Mouse (Mus musculus): ENCODE results near the gene Adamtsl5.

The Adamtsl5 gene

DNA sequence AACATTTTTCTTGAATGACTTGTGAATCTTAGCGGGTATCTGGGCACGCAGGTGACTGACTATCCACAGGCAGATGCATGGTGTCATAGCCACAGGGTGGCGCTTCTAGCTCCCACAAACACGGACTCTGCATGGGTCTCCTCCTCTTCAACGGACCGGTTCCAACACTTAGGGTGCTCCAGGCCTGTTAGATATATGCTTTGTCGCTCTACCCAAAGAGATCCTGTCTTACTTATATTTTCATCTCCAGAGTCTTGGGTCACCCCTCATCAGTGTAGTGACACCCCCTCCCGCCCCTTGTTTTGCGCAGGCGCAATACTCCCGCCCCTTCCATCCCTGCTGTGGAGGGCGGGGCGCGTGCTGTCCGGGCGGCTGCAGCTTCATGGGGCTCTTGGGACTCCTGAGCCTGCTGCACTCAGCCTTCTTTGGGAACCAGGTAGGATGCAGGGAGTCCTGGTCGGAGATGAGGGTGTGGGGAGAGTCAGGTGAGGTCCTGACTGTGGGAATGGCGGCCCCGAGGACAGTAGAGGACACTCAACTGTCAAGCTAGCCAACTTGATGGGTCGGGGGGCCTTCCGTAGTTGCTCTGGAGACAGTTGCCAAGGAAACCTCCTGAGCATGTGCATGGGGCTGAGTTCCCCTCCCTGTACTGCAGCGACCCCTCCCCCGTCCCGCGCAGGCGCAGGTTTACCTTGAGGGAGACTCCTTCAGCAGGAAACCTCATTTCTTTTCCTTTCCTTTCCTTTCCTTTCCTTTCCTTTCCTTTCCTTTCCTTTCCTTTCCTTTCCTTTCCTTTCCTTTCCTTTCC, 52.4 kb downstream of the Adamtsl5 start, which contains the start of gene Apc2:
Gene Apc2, plus strand, starts transcription at position 360 of the 808 bp plus-strand sequence.
- DNase-seq (ENCODE audit: inconsistent ontology term) = peak; percentile 82

DNA sequence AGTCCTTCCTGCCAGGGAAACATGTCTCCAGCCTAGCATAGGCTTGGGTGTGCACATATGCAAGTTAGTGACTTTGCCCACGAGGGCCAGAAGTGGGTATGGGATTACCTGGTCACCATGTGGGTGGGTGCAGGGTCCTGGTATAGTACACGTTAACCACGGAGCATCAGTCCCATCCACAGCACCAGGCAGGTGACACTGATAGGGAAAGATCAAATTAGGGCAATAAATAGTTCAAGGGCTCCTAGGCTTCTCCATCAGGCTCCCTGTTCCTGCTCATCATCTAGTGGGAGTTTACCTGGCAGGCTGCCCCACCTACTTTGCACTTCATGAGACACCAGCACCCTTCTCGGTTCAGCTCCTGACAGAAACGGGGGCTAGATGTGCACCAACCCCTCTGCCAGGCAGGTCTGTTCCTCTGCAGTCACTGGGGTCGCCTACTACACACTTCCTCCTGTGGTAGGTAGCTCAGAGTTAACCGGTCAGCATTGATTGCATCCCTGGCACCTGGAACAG, 53.4 kb downstream of the Adamtsl5 start:
- no peak for DNase-seq (ENCODE audit: inconsistent ontology term)

DNA sequence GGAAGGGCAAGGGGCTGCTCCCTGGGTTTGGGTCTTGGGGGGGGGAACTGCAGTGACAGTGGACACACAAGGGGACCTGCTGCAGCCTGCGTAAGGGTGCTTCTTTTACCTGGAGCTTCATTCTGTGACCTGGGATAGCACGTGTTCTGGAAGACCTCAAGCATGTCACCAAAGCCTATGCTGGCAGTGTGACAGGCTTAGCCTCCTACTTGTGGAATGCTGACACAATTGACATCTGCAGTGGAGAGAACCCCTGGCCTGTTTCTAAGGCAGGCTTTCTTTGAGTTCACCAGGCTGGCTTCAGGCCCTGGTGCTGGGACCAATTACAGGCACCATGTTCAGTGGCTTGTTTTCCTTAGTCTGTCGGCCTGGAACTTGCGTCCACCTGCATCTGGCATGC, 53.9 kb downstream of the Adamtsl5 start:
- no peak for DNase-seq (ENCODE audit: inconsistent ontology term)

GRCm38 (mm10) chr10:80293325-80293724, 54.9 kb downstream of the Adamtsl5 start:
- DNase-seq (ENCODE audit: inconsistent ontology term) = no peak

GRCm38 (mm10) chr10:80292251-80293146, 55.7 kb downstream of the Adamtsl5 start, which contains the start of gene Rps15:
Gene Rps15, plus strand, starts transcription at chr10:80292453.
- DNase-seq (ENCODE audit: inconsistent ontology term) = peak; percentile 97

All from Muller cell, postnatal 12 days (primary cell).